Comparison of ENCODE assay signal across 27 mouse cellular contexts in genomic region chr3:67132521-67132920, GRCm38 (mm10).
DNase-seq lines count a peak whose midpoint lies in the region; ATAC-seq and TF ChIP-seq lines count a peak whose summit lies in the region.
"Had no signal": no experiment of that assay in that cellular context is flagged by ENCODE, and none has a peak within 500 bp of the region (broad histone marks: within the 10 kb centered on the region; RNA-seq: fewer than 3 reads in every experiment).

No protein-coding gene starts in this region.

- no peak overlapping the region for H3K27ac ChIP-seq in ES-E14 (ENCODE audit: insufficient read depth, low read depth, low read length, poor library complexity, severe bottlenecking)
- H3K27ac ChIP-seq in kidney, embryonic 15.5 days: no peak overlapping the region
- H3K27ac ChIP-seq: embryonic facial prominence, embryonic 15.5 days; gastrocnemius, adult 2 months; hindbrain, embryonic 10.5 days; limb, embryonic 12.5 days; liver, embryonic 13.5 days; neural tube, embryonic 13.5 days had no signal

- H3K9ac ChIP-seq in ES-E14 (ENCODE audit: insufficient read depth, low read depth, low read length, poor library complexity, severe bottlenecking): no peak overlapping the region
- no peak overlapping the region for H3K9ac ChIP-seq in kidney, embryonic 15.5 days
- H3K9ac ChIP-seq: embryonic facial prominence, embryonic 15.5 days; limb, embryonic 12.5 days; liver, embryonic 13.5 days; neural tube, embryonic 13.5 days had no signal

- no peak overlapping the region for H3K4me3 ChIP-seq in ES-E14 (ENCODE audit: insufficient read depth in 1 of 2, low read depth in 1 of 2, low read length in 2 of 2, poor library complexity in 1 of 2, severe bottlenecking in 1 of 2)
- no peak overlapping the region for H3K4me3 ChIP-seq in kidney, embryonic 15.5 days (replicated peaks)
- H3K4me3 ChIP-seq: embryonic facial prominence, embryonic 15.5 days; gastrocnemius, adult 2 months; hindbrain, embryonic 10.5 days; limb, embryonic 12.5 days; liver, embryonic 13.5 days; neural tube, embryonic 13.5 days had no signal

- no peaks in the 10 kb centered on the region for H3K4me1 ChIP-seq in ES-E14 (ENCODE audit: control insufficient read depth in 2 of 2, insufficient read depth in 2 of 2, low read length in 2 of 2, poor library complexity in 1 of 2)
- H3K4me1 ChIP-seq in kidney, embryonic 15.5 days: no peaks in the 10 kb centered on the region
- H3K4me1 ChIP-seq: embryonic facial prominence, embryonic 15.5 days; hindbrain, embryonic 10.5 days; limb, embryonic 12.5 days; liver, embryonic 13.5 days; neural tube, embryonic 13.5 days had no signal

- no peaks in the 10 kb centered on the region for H3K9me3 ChIP-seq in ES-E14 (ENCODE audit: control insufficient read depth, insufficient read depth, low read depth, low read length)
- peaks cover 7% of the 10 kb centered on the region; the same call in 1 of the 2 replicates for H3K9me3 ChIP-seq in kidney, embryonic 15.5 days (replicated peaks)

- DNase-seq in CD4-positive, CD25-positive, alpha-beta regulatory T cell, adult 2 months (ENCODE audit: low read depth, low spot score): peak; percentile 10
- peak; percentile 29 for DNase-seq in A20 (ENCODE audit: low read depth, low spot score)
- peak; percentile 37 for DNase-seq in ES-E14 (ENCODE audit: low read depth, low spot score)
- DNase-seq in c-Kit-negative CD71-positive TER-119-positive erythroid progenitor cells, embryonic 14.5 days (ENCODE audit: low read depth, low spot score): peak; percentile 0
- DNase-seq in gastrocnemius, postnatal 25 days: no peak
- no peak for DNase-seq in heart, adult 11 months
- DNase-seq: adrenal gland, postnatal 14 days; cerebellum, adult 11 months; cerebellum, adult 9-11 months; gastrocnemius, adult 2 months; heart, postnatal 10 days; kidney, adult 11 months; liver, embryonic 13.5 days; lung, postnatal 4 days; midbrain, embryonic 14.5 days; right cerebral cortex, adult 18-20 months; right cerebral cortex, postnatal 4 days; thymus, adult 18-20 months had no signal

- no peak overlapping the region for H3K4me2 ChIP-seq in kidney, embryonic 15.5 days
- H3K4me2 ChIP-seq: embryonic facial prominence, embryonic 15.5 days; heart, embryonic 11.5 days; limb, embryonic 12.5 days; liver, embryonic 13.5 days; neural tube, embryonic 13.5 days had no signal

- H3K27me3 ChIP-seq in kidney, embryonic 15.5 days: no peaks in the 10 kb centered on the region
- H3K27me3 ChIP-seq: embryonic facial prominence, embryonic 15.5 days; limb, embryonic 12.5 days; liver, embryonic 13.5 days; neural tube, embryonic 13.5 days had no signal

- whole genome bisulfite sequencing in kidney, embryonic 15.5 days: 82% methylated on average over 3 of the region's 3 CpGs

- no peaks in the 10 kb centered on the region for H3K36me3 ChIP-seq in ES-E14 (ENCODE audit: control insufficient read depth, insufficient read depth, low read length, poor library complexity, severe bottlenecking)
- H3K36me3 ChIP-seq in kidney, embryonic 15.5 days: no peaks in the 10 kb centered on the region
- H3K36me3 ChIP-seq: embryonic facial prominence, embryonic 15.5 days; liver, embryonic 13.5 days had no signal

- in situ Hi-C loops in ES-E14 (cut with MboI; ENCODE audit: low sequenced_read_pairs in 2 of 2, unreplicated experiment in 2 of 2): no loop called here

- no peak for ATAC-seq in CD4-positive, CD25-positive, alpha-beta regulatory T cell, adult 4 months
- no peak for ATAC-seq in kidney, embryonic 15.5 days (replicated peaks; ENCODE audit: low FRiP score)
- ATAC-seq: forebrain, embryonic 14.5 days; hindbrain, embryonic 16.5 days had no signal

TF ChIP-seq in ES-E14, 5 proteins besides CTCF, POLR2A, EP300 and RAD21:
- TF ChIP-seq ZC3H11A (IDR thresholded peaks at IDR 0.05; ENCODE audit: borderline replicate concordance, low read depth, low read length) (peak; percentile 37; the same call in 1 of the 2 replicates), CHD2 (IDR thresholded peaks at IDR 0.05; ENCODE audit: low read depth, low read length) (no peak)

Comparison
In these comparisons a context has a peak if more than half of its experiments do, and no peak if none do; other contexts are left out.
1. DNase-seq: peak in CD4-positive, CD25-positive, alpha-beta regulatory T cell, adult 2 months (single experiment), A20 (single experiment), ES-E14 (single experiment) and c-Kit-negative CD71-positive TER-119-positive erythroid progenitor cells, embryonic 14.5 days (single experiment); none in gastrocnemius, postnatal 25 days (single experiment) and heart, adult 11 months (single experiment).